8 mouse cellular contexts compared by ENCODE assay signal in genomic region chr10:80917336-80917778, GRCm38 (mm10). TPM values are rescaled to one million over a fixed set of nuclear protein-coding genes. Genes with fewer than 3 reads are reported as not detected.
DNase-seq lines count a peak whose midpoint lies in the region; ATAC-seq and TF ChIP-seq lines count a peak whose summit lies in the region.

No protein-coding gene starts in this region.

- DNase-seq in left cerebral cortex, adult 2 months (ENCODE audit: extremely low spot score in 1 of 2, low spot score in 2 of 2), result no peak
- DNase-seq in left cerebral cortex, adult 11 months (ENCODE audit: low spot score), result no peak
- no peak for DNase-seq in liver, embryonic 11.5 days (ENCODE audit: low spot score)
- no peak for DNase-seq in layer of hippocampus, adult 9-10 months (ENCODE audit: low spot score)
- DNase-seq in gastrocnemius, adult 8-10 months (ENCODE audit: low spot score in 2 of 2), result no peak

- peak overlapping the region; percentile 82 for H3K4me3 ChIP-seq in left cerebral cortex, adult 2 months
- H3K4me3 ChIP-seq in bone marrow, adult 2 months (replicated peaks; ENCODE audit: control insufficient read depth, low read depth, low read length), result peak overlapping the region; percentile 91
- H3K4me3 ChIP-seq in hindbrain, embryonic 13.5 days, result peak overlapping the region; percentile 94
- H3K4me3 ChIP-seq in liver, embryonic 11.5 days (ENCODE audit: low read depth, low read length), result peak overlapping the region; percentile 76
- H3K4me3 ChIP-seq in small intestine, adult 2 months (ENCODE audit: low read depth, low read length), result peak overlapping the region; percentile 95

- peak overlapping the region; percentile 82 for H3K27ac ChIP-seq in left cerebral cortex, adult 2 months
- peak overlapping the region; percentile 51; the same call in 1 of the 2 replicates for H3K27ac ChIP-seq in bone marrow, adult 2 months (ENCODE audit: control insufficient read depth, insufficient read depth, low read depth, low read length, poor library complexity)
- peak overlapping the region; percentile 88 for H3K27ac ChIP-seq in hindbrain, embryonic 13.5 days
- H3K27ac ChIP-seq in liver, embryonic 11.5 days (ENCODE audit: low read depth, low read length), result peak overlapping the region; percentile 22; the same call in 1 of the 2 replicates
- peak overlapping the region; percentile 75 for H3K27ac ChIP-seq in small intestine, adult 2 months (ENCODE audit: insufficient read depth, low read depth, low read length)

- peaks cover 11% of the 10 kb centered on the region for H3K4me1 ChIP-seq in bone marrow, adult 2 months (ENCODE audit: control insufficient read depth, insufficient read depth, low read length)
- peaks cover 38% of the 10 kb centered on the region for H3K4me1 ChIP-seq in hindbrain, embryonic 13.5 days (replicated peaks)
- H3K4me1 ChIP-seq in liver, embryonic 11.5 days (replicated peaks; ENCODE audit: control insufficient read depth, insufficient read depth, low read length), result peaks cover 31% of the 10 kb centered on the region
- H3K4me1 ChIP-seq in small intestine, adult 2 months (ENCODE audit: control insufficient read depth, insufficient read depth, insufficient read length, low read length), result peaks cover 30% of the 10 kb centered on the region

- TF ChIP-seq CTCF in left cerebral cortex, adult 2 months (IDR thresholded peaks at IDR 0.05), result no peak
- TF ChIP-seq CTCF in bone marrow, adult 2 months (IDR thresholded peaks at IDR 0.05; ENCODE audit: control insufficient read depth, insufficient read depth, low read length), result no peak
- no peak for TF ChIP-seq CTCF in small intestine, adult 2 months (IDR thresholded peaks at IDR 0.05; ENCODE audit: extremely low read depth, insufficient read length, insufficient replicate concordance, low read depth, low read length)

- peaks cover 30% of the 10 kb centered on the region for H3K36me3 ChIP-seq in hindbrain, embryonic 13.5 days
- no peaks in the 10 kb centered on the region for H3K36me3 ChIP-seq in liver, embryonic 11.5 days (ENCODE audit: control insufficient read depth, insufficient read depth, low read length)
- H3K36me3 ChIP-seq in small intestine, adult 2 months (ENCODE audit: control insufficient read depth, insufficient read depth, low read length), result 0 out of 2 replicates have a peak, but pooled peaks cover 2% of the 10 kb centered on the region

- intact Hi-C loops in left cerebral cortex, adult 2 months (cut with DNase I), result no loop called here

- TF ChIP-seq POLR2A in bone marrow, adult 2 months (IDR thresholded peaks at IDR 0.05; ENCODE audit: borderline replicate concordance, control insufficient read depth, low read depth, low read length), result no peak
- TF ChIP-seq POLR2A in small intestine, adult 2 months (IDR thresholded peaks at IDR 0.05; ENCODE audit: low read depth, low read length), result no peak

- H3K27me3 ChIP-seq in hindbrain, embryonic 13.5 days, result peaks cover 12% of the 10 kb centered on the region; the same call in 1 of the 2 replicates
- no peaks in the 10 kb centered on the region for H3K27me3 ChIP-seq in liver, embryonic 11.5 days (replicated peaks; ENCODE audit: control insufficient read depth, insufficient read depth, low read length)
- no peaks in the 10 kb centered on the region for H3K27me3 ChIP-seq in small intestine, adult 2 months (ENCODE audit: control insufficient read depth, insufficient read depth, low read length)

- WGBS in bone marrow, adult 2 months, result 2% methylated on average over 15 of the region's 15 CpGs
- WGBS in hindbrain, embryonic 13.5 days, result 1% methylated on average over 15 of the region's 15 CpGs
- WGBS in liver, embryonic 11.5 days, result 2% methylated on average over 15 of the region's 15 CpGs
- under 1% methylated on average over 15 of the region's 15 CpGs for WGBS in small intestine, adult 2 months

- ATAC-seq in hindbrain, embryonic 13.5 days (ENCODE audit: low FRiP score), result peak; percentile 47
- peak; percentile 27 for ATAC-seq in liver, embryonic 11.5 days (replicated peaks; ENCODE audit: low FRiP score)

- H3K9me3 ChIP-seq in hindbrain, embryonic 13.5 days, result no peaks in the 10 kb centered on the region
- no peaks in the 10 kb centered on the region for H3K9me3 ChIP-seq in liver, embryonic 11.5 days (ENCODE audit: control insufficient read depth, low read length)

- H3K4me2 ChIP-seq in hindbrain, embryonic 13.5 days, result peak overlapping the region; percentile 99
- H3K4me2 ChIP-seq in liver, embryonic 11.5 days, result peak overlapping the region; percentile 90

- H3K9ac ChIP-seq in hindbrain, embryonic 13.5 days, result peak overlapping the region; percentile 94
- H3K9ac ChIP-seq in liver, embryonic 11.5 days (ENCODE audit: low read depth, low read length), result peak overlapping the region; percentile 81

RNA-seq across cellular contexts. Expression of gene Lmnb2, which starts 0.7 kb away (rescaled TPM):
- 10 to 100 TPM; 20.0 to 20.3 TPM for total RNA-seq in left cerebral cortex, adult 2 months (2021)
- polyA plus RNA-seq in bone marrow, adult 2 months (2011; ENCODE audit: insufficient read depth, insufficient read length, low replicate concordance, missing spikeins), result 10.7 and 29.8 TPM in 2 replicates
- 41.5 and 43.9 TPM in 2 replicates for polyA plus RNA-seq in hindbrain, embryonic 13.5 days (2015; fragmentation: Nextera tagmentation; extraction: Ambion mirVana)
- polyA plus RNA-seq in liver, embryonic 11.5 days (2014; fragmentation: Nextera tagmentation; extraction: Ambion mirVana), result 16.2 and 18.2 TPM in 2 replicates
- 14.5 and 29.2 TPM in 2 replicates for polyA plus RNA-seq in small intestine, adult 2 months (2012; rRNA removed)
- total RNA-seq in gastrocnemius, adult 8-10 months (2022), result 1 to 10 TPM; 2.1 to 4.0 (median 2.3) TPM

RNA-seq across cellular contexts. Expression of gene Gadd45b, which starts 12.5 kb away (rescaled TPM):
- total RNA-seq in left cerebral cortex, adult 2 months (2021), result 10 to 100 TPM; 24.0 to 36.0 TPM
- polyA plus RNA-seq in bone marrow, adult 2 months (2011; ENCODE audit: insufficient read depth, insufficient read length, low replicate concordance, missing spikeins), result 6.3 and 17.9 TPM in 2 replicates
- 8.0 and 8.1 TPM in 2 replicates for polyA plus RNA-seq in hindbrain, embryonic 13.5 days (2015; fragmentation: Nextera tagmentation; extraction: Ambion mirVana)
- 4.0 and 5.0 TPM in 2 replicates for polyA plus RNA-seq in liver, embryonic 11.5 days (2014; fragmentation: Nextera tagmentation; extraction: Ambion mirVana)
- polyA plus RNA-seq in small intestine, adult 2 months (2012; rRNA removed), result 16.2 and 29.7 TPM in 2 replicates
- 10 to 100 TPM in 3 of 4 experiments, 1 to 10 TPM in 1; 6.8 to 31.8 (median 26.9) TPM for total RNA-seq in gastrocnemius, adult 8-10 months (2022)

RNA-seq across cellular contexts. Expression of gene Timm13, which starts 16.6 kb away (rescaled TPM):
- 100 to 1,000 TPM; 136 to 138 TPM for total RNA-seq in left cerebral cortex, adult 2 months (2021)
- 78.1 and 118 TPM in 2 replicates for polyA plus RNA-seq in bone marrow, adult 2 months (2011; ENCODE audit: insufficient read depth, insufficient read length, low replicate concordance, missing spikeins)
- polyA plus RNA-seq in hindbrain, embryonic 13.5 days (2015; fragmentation: Nextera tagmentation; extraction: Ambion mirVana), result 333 and 336 TPM in 2 replicates
- polyA plus RNA-seq in liver, embryonic 11.5 days (2014; fragmentation: Nextera tagmentation; extraction: Ambion mirVana), result 396 and 445 TPM in 2 replicates
- 132 and 250 TPM in 2 replicates for polyA plus RNA-seq in small intestine, adult 2 months (2012; rRNA removed)
- 100 to 1,000 TPM; 119 to 143 (median 123) TPM for total RNA-seq in gastrocnemius, adult 8-10 months (2022)

RNA-seq across cellular contexts. Expression of gene Tmprss9, which starts 45.7 kb away (rescaled TPM):
- total RNA-seq in left cerebral cortex, adult 2 months (2021), result under 1 TPM; 0.18 to 0.19 TPM
- not detected in 2 replicates for polyA plus RNA-seq in bone marrow, adult 2 months (2011; ENCODE audit: insufficient read depth, insufficient read length, low replicate concordance, missing spikeins)
- polyA plus RNA-seq in hindbrain, embryonic 13.5 days (2015; fragmentation: Nextera tagmentation; extraction: Ambion mirVana), result 0.13 and 0.17 TPM in 2 replicates
- not detected in 2 replicates for polyA plus RNA-seq in liver, embryonic 11.5 days (2014; fragmentation: Nextera tagmentation; extraction: Ambion mirVana)
- 0.66 and 1.3 TPM in 2 replicates for polyA plus RNA-seq in small intestine, adult 2 months (2012; rRNA removed)
- under 1 TPM in 1 of 4 experiments, not detected in 3; 0.13 TPM for total RNA-seq in gastrocnemius, adult 8-10 months (2022)

Comparison
In these comparisons a context has a peak if more than half of its experiments do, and no peak if none do; other contexts are left out.
1. H3K27ac ChIP-seq: peak in every context shown above with its lines; median percentile 88 in hindbrain, embryonic 13.5 days; 82 in left cerebral cortex, adult 2 months; 75 in small intestine, adult 2 months; 51 in bone marrow, adult 2 months; 22 in liver, embryonic 11.5 days.